Mouse (Mus musculus) stomach, postnatal 0 days (tissue): ENCODE data around the gene Tapbpl. TPM values are rescaled to one million over a fixed set of nuclear protein-coding genes. Genes with fewer than 3 reads are reported as not detected.

ENCODE experiments used
- ATAC-seq: fragments of 200-750 bp; cut with Nextera tagmentation; 2 replicates; pipeline ENCODE4 v1.8.0; 2017; ENCODE audit not compliant: low FRiP score, low TSS enrichment
- DNase-seq: peaks from one replicate; pipeline ENCODE4 v3.0.0-alpha.2; 2016; ENCODE audit warnings: low spot score
- H3K27ac ChIP-seq: fragments of 300-500 bp; sonication (generic); replicated peaks from 2 replicates; pipeline ENCODE4 v1.5.1; 2014; ENCODE audit warnings: mild to moderate bottlenecking, control low read depth
- H3K27me3 ChIP-seq: fragments of 300-500 bp; sonication (generic); 2 replicates; pipeline ENCODE4 v1.6.1; 2014; ENCODE audit warnings: low read length; ENCODE audit not compliant: control insufficient read depth, insufficient read depth
- H3K36me3 ChIP-seq: fragments of 300-500 bp; sonication (generic); 2 replicates; pipeline ENCODE4 v1.6.1; 2014; ENCODE audit warnings: low read length, mixed read lengths; ENCODE audit not compliant: control insufficient read depth, insufficient read depth
- H3K4me1 ChIP-seq: fragments of 300-500 bp; sonication (generic); replicated peaks from 2 replicates; pipeline ENCODE4 v1.6.1; 2014; ENCODE audit warnings: antibody characterized with exemption; ENCODE audit not compliant: control insufficient read depth, insufficient read depth
- H3K4me2 ChIP-seq: fragments of 300-500 bp; sonication (generic); replicated peaks from 2 replicates; pipeline ENCODE4 v1.6.1; 2014; ENCODE audit warnings: low read depth, mild to moderate bottlenecking, control low read depth, moderate library complexity
- H3K4me3 ChIP-seq: fragments of 300-500 bp; sonication (generic); 2 replicates; pipeline ENCODE4 v1.5.1; 2014; ENCODE audit warnings: low read depth, low read length, control low read depth
- H3K9ac ChIP-seq: fragments of 300-500 bp; sonication (generic); 2 replicates; pipeline ENCODE4 v1.6.1; 2014; ENCODE audit warnings: mild to moderate bottlenecking, low read length, control low read depth, mixed read lengths
- H3K9me3 ChIP-seq: fragments of 300-500 bp; sonication (generic); 2 replicates; pipeline ENCODE4 v1.6.1; 2016; ENCODE audit warnings: low read length; ENCODE audit not compliant: control insufficient read depth
- CTCF ChIP-seq: IDR thresholded peaks from 2 replicates; pipeline ENCODE4 v1.5.1; 2016; ENCODE audit warnings: antibody characterized with exemption, low read depth, mild to moderate bottlenecking, moderate library complexity
- EP300 ChIP-seq: optimal IDR thresholded peaks from 2 replicates; pipeline ENCODE3; 2016; ENCODE audit warnings: antibody characterized with exemption
- WGBS: fragments of 180-500 bp; shearing (Covaris S2); extraction: QIAGEN DNeasy Blood & Tissue Kit; methylation state at CpG from one replicate; pipeline ENCODE4 v1.1.7; 2014; 5-methylcytosine and 5-hydroxymethylcytosine counted together
- polyA plus RNA-seq: library from polyadenylated mRNA; unstranded; fragments of >200 nt; fragmentation: Nextera tagmentation; extraction: Ambion mirVana; gene quantifications from 2 replicates; pipeline ENCODE4 v1.2.1, GENCODE M21; 2015

The Tapbpl gene
- polyA plus RNA-seq, 1 experiment from 2014 or later, result 8.6 TPM

GRCm38 (mm10) chr6:125244551-125244950 is 12.9 kb upstream of the Tapbpl start:
- Histone ChIP-seq H3K36me3 (no peaks in the 10 kb centered on the region), H3K9me3 (no peaks in the 10 kb centered on the region), H3K27me3 (no peaks in the 10 kb centered on the region), H3K9ac (no peak overlapping the region), H3K4me3 (no peak overlapping the region), H3K4me1 (no peaks in the 10 kb centered on the region), H3K4me2 (no peak overlapping the region), H3K27ac (no peak overlapping the region)
- 44% methylated on average over 1 of the region's 1 CpGs for WGBS
- no peak for ATAC-seq
- no peak for DNase-seq
- TF ChIP-seq CTCF, result no peak
- no peak for TF ChIP-seq EP300

- H3K4me3 ChIP-seq, result no peak overlapping the region
- H3K27ac ChIP-seq, result no peak overlapping the region
- WGBS, result 85% methylated on average over 8 of the region's 8 CpGs
- H3K4me1 ChIP-seq, result no peaks in the 10 kb centered on the region
- no peaks in the 10 kb centered on the region for H3K27me3 ChIP-seq
- H3K4me2 ChIP-seq, result no peak overlapping the region
- ATAC-seq, result no peak
- no peaks in the 10 kb centered on the region for H3K9me3 ChIP-seq
- no peaks in the 10 kb centered on the region for H3K36me3 ChIP-seq
- no peak for TF ChIP-seq CTCF
- TF ChIP-seq EP300, result no peak
- H3K9ac ChIP-seq, result no peak overlapping the region
- no peak for DNase-seq
Measured at GRCm38 (mm10) chr6:125241566-125241965, 9.9 kb upstream of the Tapbpl start.

- Histone ChIP-seq H3K4me3 (no peak overlapping the region), H3K4me2 (no peak overlapping the region), H3K36me3 (no peaks in the 10 kb centered on the region), H3K4me1 (no peaks in the 10 kb centered on the region), H3K27me3 (no peaks in the 10 kb centered on the region), H3K9me3 (no peaks in the 10 kb centered on the region), H3K27ac (no peak overlapping the region), H3K9ac (no peak overlapping the region)
- no peak for ATAC-seq
- 76% methylated on average over 5 of the region's 5 CpGs for WGBS
- no peak for TF ChIP-seq EP300
- no peak for TF ChIP-seq CTCF
- no peak for DNase-seq
Measured at GRCm38 (mm10) chr6:125240617-125241016, 9.0 kb upstream of the Tapbpl start.

GRCm38 (mm10) chr6:125239547-125239946 is 7.9 kb upstream of the Tapbpl start:
- Histone ChIP-seq H3K36me3 (no peaks in the 10 kb centered on the region), H3K27ac (no peak overlapping the region), H3K4me1 (no peaks in the 10 kb centered on the region), H3K4me2 (no peak overlapping the region), H3K9ac (no peak overlapping the region), H3K27me3 (no peaks in the 10 kb centered on the region), H3K9me3 (no peaks in the 10 kb centered on the region), H3K4me3 (no peak overlapping the region)
- no peak for DNase-seq
- TF ChIP-seq CTCF (no peak), EP300 (no peak)
- no peak for ATAC-seq
- WGBS, result 95% methylated on average over 5 of the region's 5 CpGs

- no peak overlapping the region for H3K27ac ChIP-seq
- no peak for DNase-seq
- TF ChIP-seq CTCF (no peak), EP300 (no peak)
- H3K27me3 ChIP-seq, result no peaks in the 10 kb centered on the region
- H3K9ac ChIP-seq, result no peak overlapping the region
- no peaks in the 10 kb centered on the region for H3K9me3 ChIP-seq
- H3K4me2 ChIP-seq, result no peak overlapping the region
- H3K36me3 ChIP-seq, result no peaks in the 10 kb centered on the region
- no peaks in the 10 kb centered on the region for H3K4me1 ChIP-seq
- 56% methylated on average over 6 of the region's 6 CpGs for WGBS
- no peak for ATAC-seq
- H3K4me3 ChIP-seq, result no peak overlapping the region
Measured at GRCm38 (mm10) chr6:125238396-125238795, 6.7 kb upstream of the Tapbpl start.

GRCm38 (mm10) chr6:125237421-125237820 is 5.8 kb upstream of the Tapbpl start:
- TF ChIP-seq EP300 (no peak), CTCF (no peak)
- WGBS, result 81% methylated on average over 4 of the region's 4 CpGs
- DNase-seq (no peak), ATAC-seq (no peak)
- Histone ChIP-seq H3K9ac (no peak overlapping the region), H3K27me3 (no peaks in the 10 kb centered on the region), H3K4me3 (no peak overlapping the region), H3K4me1 (no peaks in the 10 kb centered on the region), H3K9me3 (no peaks in the 10 kb centered on the region), H3K4me2 (no peak overlapping the region), H3K36me3 (no peaks in the 10 kb centered on the region), H3K27ac (no peak overlapping the region)
